Mouse (Mus musculus): ENCODE data around the gene Ctcf. TPM values are rescaled to one million over a fixed set of nuclear protein-coding genes. Genes with fewer than 3 reads are reported as not detected.
A peak's percentile ranks its signal among the peaks of the same experiment; 100 is the strongest.

Gene Ctcf
- polyA plus RNA-seq, 1 experiment from 2014 or later, result 75.8 TPM

DNA sequence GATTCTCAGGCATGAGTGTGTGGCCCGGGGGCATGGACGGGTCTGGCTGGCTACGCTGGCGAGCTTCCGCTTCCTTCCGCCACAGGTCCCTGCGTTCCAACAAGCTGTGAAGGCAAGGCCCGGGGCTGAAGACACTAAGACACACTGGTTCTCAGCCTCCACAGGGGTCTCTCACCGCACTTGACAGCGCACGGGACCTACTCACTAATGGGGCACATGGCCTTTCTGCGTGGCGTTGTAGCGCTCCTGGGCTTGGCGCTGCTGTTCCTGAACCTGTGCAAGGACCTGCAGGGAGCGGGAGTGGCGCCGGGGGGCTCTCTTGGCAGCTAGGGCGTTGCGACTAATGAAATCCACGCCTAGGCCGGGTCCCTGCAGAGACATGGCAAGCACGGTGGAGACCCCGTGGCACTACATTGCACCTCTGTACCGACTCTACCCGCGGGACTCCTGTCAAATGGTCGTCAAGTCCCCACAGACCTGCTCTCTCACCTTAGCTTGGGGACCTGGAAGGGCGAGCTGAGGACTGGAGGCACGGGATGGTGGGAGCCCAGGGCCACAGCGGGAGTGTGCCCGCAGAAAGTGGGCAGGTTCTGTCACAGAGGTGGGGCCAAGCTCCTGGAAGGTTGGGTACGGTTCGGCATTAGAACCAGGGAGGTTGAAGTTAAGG is 67.9 kb downstream of the Ctcf start:
- no peak overlapping the region for H3K4me3 ChIP-seq (replicated peaks)
- no peak overlapping the region for H3K4me2 ChIP-seq
- no peak overlapping the region for H3K9ac ChIP-seq
- H3K9me3 ChIP-seq (replicated peaks), result no peaks in the 10 kb centered on the region
- no peaks in the 10 kb centered on the region for H3K27me3 ChIP-seq
- no peak for ATAC-seq (ENCODE audit: low read depth)
- DNase-seq, result no peak
- H3K36me3 ChIP-seq, result peaks cover 21% of the 10 kb centered on the region; the same call in 1 of the 2 replicates
- 91% methylated on average over 34 of the region's 34 CpGs for WGBS (ENCODE audit: insufficient replicate concordance)
- H3K27ac ChIP-seq, result no peak overlapping the region
- peaks cover 47% of the 10 kb centered on the region for H3K4me1 ChIP-seq (replicated peaks)

DNA sequence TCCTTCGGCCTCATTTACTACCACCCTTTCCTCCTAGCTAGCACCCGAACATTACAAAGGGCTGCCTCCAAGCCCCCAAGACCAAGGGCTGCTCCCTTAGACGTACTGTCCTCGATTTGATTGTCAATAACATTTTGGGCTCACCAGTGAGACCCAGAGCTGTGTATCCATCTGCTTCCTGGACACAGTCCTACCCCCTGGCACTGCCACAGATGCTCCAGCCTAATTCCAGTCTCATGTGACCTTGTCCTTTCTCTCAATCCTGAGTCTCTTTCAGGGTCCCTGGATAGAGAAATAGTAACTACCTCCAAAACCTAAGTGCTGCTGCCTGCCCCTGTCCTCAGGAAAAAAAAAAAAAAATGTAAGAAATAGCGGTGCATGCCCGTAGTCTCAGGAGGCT is 68.6 kb downstream of the Ctcf start:
- H3K36me3 ChIP-seq, result peaks cover 21% of the 10 kb centered on the region; the same call in 1 of the 2 replicates
- no peak overlapping the region for H3K9ac ChIP-seq
- DNase-seq, result no peak
- peaks cover 41% of the 10 kb centered on the region for H3K4me1 ChIP-seq (replicated peaks)
- H3K27ac ChIP-seq, result no peak overlapping the region
- H3K27me3 ChIP-seq, result no peaks in the 10 kb centered on the region
- no peaks in the 10 kb centered on the region for H3K9me3 ChIP-seq (replicated peaks)
- WGBS (ENCODE audit: insufficient replicate concordance), result 75% methylated on average over 6 of the region's 6 CpGs
- H3K4me2 ChIP-seq, result no peak overlapping the region
- ATAC-seq (ENCODE audit: low read depth), result no peak
- no peak overlapping the region for H3K4me3 ChIP-seq (replicated peaks)

DNA sequence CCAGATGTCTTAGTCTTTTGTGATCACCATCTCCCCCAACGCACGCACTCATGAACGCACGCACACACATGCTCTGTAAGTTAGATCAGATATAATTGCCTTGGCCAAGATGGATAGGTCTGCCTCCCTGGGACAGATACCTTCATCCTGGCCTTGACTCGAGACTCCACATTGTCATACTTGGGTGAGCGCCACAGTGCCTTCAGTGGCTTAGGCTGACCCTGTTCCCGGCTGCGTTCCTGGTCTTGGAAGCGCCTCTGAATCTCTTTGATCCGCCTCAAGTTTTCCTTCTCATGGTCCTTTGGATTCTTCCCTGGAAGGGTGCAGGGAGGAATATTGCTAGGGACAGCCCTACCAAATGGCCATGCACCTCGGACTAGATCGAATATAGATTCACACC is 70.1 kb downstream of the Ctcf start:
- Histone ChIP-seq H3K9ac (peak overlapping the region; percentile 80; the same call in 1 of the 2 replicates), H3K27ac (no peak overlapping the region), H3K27me3 (no peaks in the 10 kb centered on the region), H3K36me3 (peaks cover 21% of the 10 kb centered on the region; the same call in 1 of the 2 replicates), H3K9me3 (replicated peaks) (no peaks in the 10 kb centered on the region), H3K4me1 (replicated peaks) (peaks cover 35% of the 10 kb centered on the region), H3K4me3 (replicated peaks) (peak overlapping the region; percentile 70; the same call in 1 of the 2 replicates), H3K4me2 (peak overlapping the region; percentile 95)
- 80% methylated on average over 12 of the region's 12 CpGs for WGBS (ENCODE audit: insufficient replicate concordance)
- ATAC-seq (ENCODE audit: low read depth) (no peak), DNase-seq (no peak)

DNA sequence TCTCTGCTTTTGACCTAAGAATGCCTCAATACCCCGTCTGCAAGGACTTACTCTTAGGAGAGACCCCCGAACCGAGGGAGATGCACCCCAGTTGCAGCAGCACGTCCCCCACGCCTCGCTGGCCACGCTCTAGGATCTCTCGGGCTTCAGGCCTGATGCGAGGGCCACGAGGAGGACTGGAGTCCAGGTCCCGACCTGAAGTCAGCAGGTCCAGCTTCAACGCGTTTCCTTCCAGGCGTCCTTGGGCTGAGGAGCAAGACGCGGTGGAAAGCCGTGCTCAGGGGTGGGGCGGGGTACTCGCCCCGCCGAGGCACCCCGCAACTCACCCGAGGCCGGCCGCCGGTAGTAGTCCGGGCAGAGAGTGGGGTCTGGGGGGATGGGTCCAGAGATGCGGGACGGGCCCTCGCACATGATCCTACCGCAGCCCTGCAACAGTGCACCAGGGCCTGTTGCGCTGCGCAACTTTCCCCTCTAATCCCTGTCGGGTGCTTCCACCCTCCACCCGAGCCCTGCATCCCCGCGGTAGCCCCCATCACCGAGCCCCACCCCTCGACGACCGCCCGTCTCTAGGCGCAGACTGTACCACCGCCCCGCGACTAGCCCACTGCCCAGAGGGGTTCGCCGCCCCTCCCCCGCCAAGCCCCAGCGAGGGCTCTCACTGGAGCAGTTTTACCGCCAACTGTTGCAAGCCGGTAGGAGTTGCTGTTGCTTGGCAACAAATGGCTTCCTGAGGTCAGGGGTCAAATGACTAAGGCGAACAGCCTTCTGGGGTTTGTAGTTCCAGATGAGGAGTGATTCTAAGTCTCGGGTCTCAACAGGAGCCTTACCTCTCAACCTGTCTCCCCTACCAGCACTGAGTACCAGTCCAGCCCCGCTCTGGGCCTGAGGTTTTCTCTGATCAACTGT is 71.4 kb downstream of the Ctcf start, which contains the start of the genes 4933405L10Rik and Enkd1:
TSS of gene 4933405L10Rik (plus strand) at position 158 of the 906 bp plus-strand sequence.
TSS of gene Enkd1 (minus strand) at position 713 of the 906 bp plus-strand sequence.
- Histone ChIP-seq H3K36me3 (peaks cover 18% of the 10 kb centered on the region; the same call in 1 of the 2 replicates), H3K27ac (no peak within 1 kb of the TSS), H3K4me2 (peak within 1 kb of the TSS; percentile 95), H3K4me3 (replicated peaks) (peak within 1 kb of the TSS; percentile 70), H3K4me1 (replicated peaks) (peaks cover 24% of the 10 kb centered on the region), H3K9ac (peak within 1 kb of the TSS; percentile 80), H3K9me3 (replicated peaks) (no peaks in the 10 kb centered on the region), H3K27me3 (no peaks in the 10 kb centered on the region)
- WGBS (ENCODE audit: insufficient replicate concordance), result 2% methylated on average over 55 of the region's 55 CpGs
- DNase-seq, result peak; percentile 73
- peak; percentile 75 for ATAC-seq (ENCODE audit: low read depth)

DNA sequence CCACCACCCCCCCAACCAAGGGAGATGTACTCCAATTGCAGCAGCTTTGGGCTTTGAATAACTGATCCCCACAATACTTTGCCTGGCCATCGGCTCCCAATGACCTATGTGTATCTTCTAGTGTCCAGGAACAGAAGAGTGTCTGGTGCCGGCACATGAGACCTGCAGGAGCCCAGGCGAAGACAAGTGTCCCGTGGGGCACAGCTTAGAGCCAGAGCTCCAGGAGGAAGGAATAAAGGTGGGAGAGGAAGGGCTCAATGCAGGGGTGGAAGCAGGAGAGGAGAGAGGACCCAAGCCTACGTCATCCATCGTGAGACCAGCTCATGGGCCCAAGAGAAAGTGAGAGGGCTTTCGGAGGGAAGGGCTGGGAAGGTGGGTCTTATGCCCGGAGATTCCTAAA is 72.3 kb downstream of the Ctcf start:
- DNase-seq, result no peak
- peaks cover 9% of the 10 kb centered on the region; the same call in 1 of the 2 replicates for H3K36me3 ChIP-seq
- H3K9me3 ChIP-seq (replicated peaks), result no peaks in the 10 kb centered on the region
- ATAC-seq (ENCODE audit: low read depth), result no peak
- H3K27me3 ChIP-seq, result no peaks in the 10 kb centered on the region
- H3K9ac ChIP-seq, result no peak overlapping the region
- H3K27ac ChIP-seq, result no peak overlapping the region
- H3K4me3 ChIP-seq (replicated peaks), result no peak overlapping the region
- WGBS (ENCODE audit: insufficient replicate concordance), result 88% methylated on average over 8 of the region's 8 CpGs
- H3K4me2 ChIP-seq, result no peak overlapping the region
- peaks cover 24% of the 10 kb centered on the region for H3K4me1 ChIP-seq (replicated peaks)

DNA sequence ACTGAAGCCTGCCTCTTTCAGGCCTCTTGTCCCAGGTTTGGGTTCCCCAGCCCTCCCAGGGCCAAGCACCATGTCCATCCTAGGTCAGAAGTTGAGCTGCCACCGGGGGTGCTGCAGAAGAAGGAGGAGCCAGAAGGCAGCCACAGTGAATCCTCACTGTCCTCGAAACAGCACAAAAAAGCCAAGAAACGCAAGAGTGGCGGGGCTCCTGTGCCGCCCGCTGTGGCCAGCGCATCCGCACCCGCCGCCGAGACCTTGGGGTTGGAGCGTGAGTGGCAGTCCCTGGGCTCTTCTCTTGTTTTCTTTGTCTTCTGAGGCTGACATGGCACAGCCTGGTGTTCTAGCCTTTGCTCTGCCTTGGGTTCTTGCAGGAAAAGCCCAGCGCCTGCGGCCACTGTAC is 72.9 kb downstream of the Ctcf start:
- Histone ChIP-seq H3K27ac (no peak overlapping the region), H3K36me3 (peaks cover 2% of the 10 kb centered on the region; the same call in 1 of the 2 replicates), H3K27me3 (no peaks in the 10 kb centered on the region), H3K9ac (no peak overlapping the region), H3K4me1 (replicated peaks) (peaks cover 24% of the 10 kb centered on the region), H3K9me3 (replicated peaks) (no peaks in the 10 kb centered on the region), H3K4me2 (no peak overlapping the region), H3K4me3 (replicated peaks) (no peak overlapping the region)
- no peak for DNase-seq
- WGBS (ENCODE audit: insufficient replicate concordance), result 77% methylated on average over 14 of the region's 14 CpGs
- no peak for ATAC-seq (ENCODE audit: low read depth)

DNA sequence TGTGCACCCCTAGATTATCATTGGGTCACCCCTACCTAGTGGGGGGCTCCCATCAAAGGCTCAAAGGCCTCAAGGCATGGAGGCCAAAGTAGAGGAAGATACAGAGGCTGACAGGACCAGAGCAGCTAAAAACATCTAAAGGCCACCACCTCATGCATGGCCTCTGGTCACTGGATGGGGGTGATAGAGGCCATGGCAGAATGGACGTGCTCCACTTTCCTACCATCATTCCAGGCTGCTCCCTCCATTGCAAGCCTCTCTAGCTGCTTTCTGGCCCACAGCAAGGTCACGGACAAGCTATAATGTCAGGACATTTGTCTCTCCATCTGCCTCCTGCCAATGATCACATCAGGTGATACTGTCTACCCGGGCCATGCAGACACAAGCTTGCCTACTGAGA is 75.9 kb downstream of the Ctcf start:
- DNase-seq (no peak), ATAC-seq (ENCODE audit: low read depth) (no peak)
- Histone ChIP-seq H3K9me3 (replicated peaks) (no peaks in the 10 kb centered on the region), H3K27me3 (no peaks in the 10 kb centered on the region), H3K4me3 (replicated peaks) (no peak overlapping the region), H3K36me3 (no peaks in the 10 kb centered on the region), H3K27ac (no peak overlapping the region), H3K9ac (no peak overlapping the region), H3K4me1 (replicated peaks) (peaks cover 10% of the 10 kb centered on the region), H3K4me2 (no peak overlapping the region)
- 58% methylated on average over 3 of the region's 3 CpGs for WGBS (ENCODE audit: insufficient replicate concordance)

DNA sequence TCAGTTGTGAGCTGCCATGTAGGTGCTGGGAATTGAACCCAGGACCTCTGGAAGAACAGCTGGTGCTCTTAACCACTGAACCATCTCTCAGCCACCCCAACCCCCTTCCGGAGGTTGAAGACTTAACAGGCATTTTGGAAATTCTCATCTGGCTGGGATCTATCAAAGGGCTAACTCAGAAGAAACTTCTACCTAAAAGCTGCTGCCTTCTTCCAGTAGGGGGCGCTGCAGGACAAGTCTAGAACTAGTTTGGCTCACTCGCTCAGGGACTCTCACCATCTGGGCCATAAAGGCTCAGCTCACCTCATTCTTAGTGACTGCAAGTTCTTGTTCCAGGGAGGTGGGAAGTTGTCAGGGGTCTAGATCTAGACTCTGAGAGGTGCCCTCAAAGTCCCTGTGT is 77.8 kb downstream of the Ctcf start:
- H3K27ac ChIP-seq, result no peak overlapping the region
- no peak overlapping the region for H3K9ac ChIP-seq
- no peaks in the 10 kb centered on the region for H3K27me3 ChIP-seq
- no peak overlapping the region for H3K4me3 ChIP-seq (replicated peaks)
- no peaks in the 10 kb centered on the region for H3K9me3 ChIP-seq (replicated peaks)
- no peaks in the 10 kb centered on the region for H3K4me1 ChIP-seq (replicated peaks)
- H3K36me3 ChIP-seq, result no peaks in the 10 kb centered on the region
- peak; percentile 41 for ATAC-seq (ENCODE audit: low read depth)
- DNase-seq, result peak; percentile 74
- 4% methylated on average over 3 of the region's 3 CpGs for WGBS (ENCODE audit: insufficient replicate concordance)
- H3K4me2 ChIP-seq, result no peak overlapping the region

DNA sequence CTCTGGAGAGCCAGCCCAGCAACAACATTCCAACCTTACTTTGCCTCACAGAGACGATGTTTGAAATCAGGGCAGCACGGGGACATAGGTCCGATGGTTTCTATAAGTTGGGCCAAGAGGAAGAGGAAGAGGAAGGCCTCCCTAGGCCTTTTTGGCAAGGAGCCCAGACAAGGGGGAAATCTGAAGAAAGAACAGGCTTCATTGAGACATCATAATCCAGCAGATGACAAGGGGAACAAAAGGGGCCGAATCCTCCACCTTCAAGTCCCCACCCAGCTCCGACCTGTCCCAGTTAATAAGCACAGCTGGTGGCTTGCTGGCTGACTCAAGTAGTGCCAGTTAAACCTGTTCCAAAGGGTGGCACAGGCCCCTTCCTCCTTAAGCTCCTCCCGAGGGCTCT is 78.7 kb downstream of the Ctcf start:
- Histone ChIP-seq H3K9me3 (replicated peaks) (no peaks in the 10 kb centered on the region), H3K9ac (no peak overlapping the region), H3K4me1 (replicated peaks) (no peaks in the 10 kb centered on the region), H3K4me2 (no peak overlapping the region), H3K4me3 (replicated peaks) (no peak overlapping the region), H3K27me3 (no peaks in the 10 kb centered on the region), H3K36me3 (no peaks in the 10 kb centered on the region), H3K27ac (no peak overlapping the region)
- ATAC-seq (ENCODE audit: low read depth) (no peak), DNase-seq (no peak)
- 61% methylated on average over 6 of the region's 6 CpGs for WGBS (ENCODE audit: insufficient replicate concordance)

DNA sequence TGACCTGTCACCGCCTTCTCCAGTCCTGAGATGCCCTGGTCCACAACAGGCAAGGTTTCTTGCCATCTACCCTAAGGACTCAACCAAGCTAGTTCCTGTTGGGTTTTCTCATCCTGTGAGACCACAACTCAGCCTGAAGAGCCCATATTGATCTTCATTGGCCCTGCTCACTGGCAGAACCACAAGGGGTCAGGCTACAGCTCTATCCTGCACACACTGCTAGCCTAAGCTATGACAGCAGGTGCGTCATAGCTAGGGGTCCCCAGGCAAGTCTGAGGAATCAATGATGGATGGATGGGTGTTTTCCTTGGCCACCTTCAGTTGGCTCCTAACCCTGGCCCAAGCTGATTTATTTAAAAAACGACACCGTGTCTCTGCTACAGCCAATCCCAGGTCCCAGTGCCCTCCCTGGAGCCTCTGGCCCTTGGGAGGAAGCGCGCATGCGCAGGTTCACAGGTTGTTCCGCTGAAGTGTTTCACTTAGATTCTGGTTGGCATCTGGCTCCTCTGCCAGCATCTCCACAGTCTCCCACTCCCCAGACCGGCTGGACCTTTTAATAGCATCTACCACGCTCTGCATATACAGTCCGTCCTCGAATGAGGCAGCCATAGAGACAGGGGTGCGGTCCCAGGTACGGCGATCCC is 80.1 kb downstream of the Ctcf start:
- no peak for DNase-seq
- H3K36me3 ChIP-seq, result no peaks in the 10 kb centered on the region
- H3K4me1 ChIP-seq (replicated peaks), result no peaks in the 10 kb centered on the region
- no peak overlapping the region for H3K4me2 ChIP-seq
- H3K9ac ChIP-seq, result no peak overlapping the region
- H3K4me3 ChIP-seq (replicated peaks), result no peak overlapping the region
- no peak for ATAC-seq (ENCODE audit: low read depth)
- no peaks in the 10 kb centered on the region for H3K27me3 ChIP-seq
- H3K9me3 ChIP-seq (replicated peaks), result no peaks in the 10 kb centered on the region
- WGBS (ENCODE audit: insufficient replicate concordance), result 88% methylated on average over 15 of the region's 15 CpGs
- no peak overlapping the region for H3K27ac ChIP-seq

DNA sequence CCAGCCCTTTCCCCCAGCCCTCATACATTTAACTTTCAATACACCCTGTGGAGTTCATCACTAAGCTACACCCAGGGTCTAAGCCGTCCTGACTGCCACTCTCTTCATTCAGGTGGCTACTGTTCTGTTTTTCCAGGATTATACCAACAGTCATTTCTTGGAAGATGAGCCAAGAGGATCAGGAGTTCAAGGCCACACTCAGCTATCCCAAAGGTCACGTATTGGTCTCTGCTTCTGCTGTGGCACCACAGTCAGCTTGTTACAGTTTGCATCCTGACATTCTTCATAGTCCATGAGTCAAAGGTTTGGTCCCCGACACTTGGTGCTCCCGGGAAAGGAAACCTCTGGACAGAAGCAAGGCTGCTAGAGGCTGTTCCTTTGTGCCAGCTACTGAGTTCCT is 83.3 kb downstream of the Ctcf start:
- no peak for ATAC-seq (ENCODE audit: low read depth)
- Histone ChIP-seq H3K27me3 (no peaks in the 10 kb centered on the region), H3K9me3 (replicated peaks) (no peaks in the 10 kb centered on the region), H3K36me3 (0 out of 2 replicates have a peak, but pooled peaks cover 2% of the 10 kb centered on the region), H3K4me3 (replicated peaks) (no peak overlapping the region), H3K4me1 (replicated peaks) (no peaks in the 10 kb centered on the region), H3K27ac (no peak overlapping the region), H3K4me2 (no peak overlapping the region), H3K9ac (no peak overlapping the region)
- no peak for DNase-seq
- WGBS (ENCODE audit: insufficient replicate concordance), result 70% methylated on average over 4 of the region's 4 CpGs

All from liver, embryonic 13.5 days (tissue).